27 mouse cellular contexts compared by ENCODE assay signal in the genomic region with DNA sequence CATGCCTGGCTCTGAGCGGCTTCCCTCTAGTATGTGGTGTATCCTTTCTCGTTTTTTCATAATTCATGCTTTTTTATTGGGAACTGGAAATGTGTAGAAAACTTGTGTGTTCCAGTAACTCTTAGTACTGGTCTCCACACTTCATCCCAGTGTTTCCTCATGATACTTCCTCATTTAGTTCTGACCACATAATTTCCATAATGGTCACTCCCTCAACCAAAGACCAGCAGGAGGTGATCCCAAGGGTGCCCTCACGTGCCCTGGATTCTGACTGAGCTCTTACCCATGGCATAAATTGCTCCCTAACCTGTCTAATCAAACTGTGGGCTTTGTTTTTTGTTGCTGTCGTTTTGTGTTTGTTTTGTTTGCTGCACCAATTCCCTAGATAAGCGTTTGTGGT.
"Had no signal": no experiment of that assay in that cellular context is flagged by ENCODE, and none has a peak within 500 bp of the region (broad histone marks: within the 10 kb centered on the region; RNA-seq: fewer than 3 reads in every experiment).

No protein-coding gene starts in this region.

- ATAC-seq: hindbrain, postnatal 0 days; intestine, embryonic 16.5 days had no signal

- DNase-seq: gastrocnemius, adult 2 months; gastrocnemius, postnatal 10 days; gastrocnemius, postnatal 25 days; heart, adult 11 months; heart, adult 2 months; heart, postnatal 14 days; heart, postnatal 36 days; kidney, adult 11 months; kidney, adult 2 months; kidney, adult 9 months; kidney, postnatal 14 days; kidney, postnatal 36 days; layer of hippocampus, adult 9-11 months; liver; liver, embryonic 13.5 days had no signal

- H3K4me1 ChIP-seq: heart, embryonic 15.5 days; hindbrain, embryonic 13.5 days; hindbrain, embryonic 15.5 days; kidney, embryonic 15.5 days; limb, embryonic 10.5 days; limb, embryonic 12.5 days; liver, embryonic 13.5 days had no signal

- H3K9ac ChIP-seq: heart, embryonic 13.5 days; heart, embryonic 15.5 days; hindbrain, embryonic 13.5 days; hindbrain, embryonic 15.5 days; kidney, embryonic 15.5 days; limb, embryonic 12.5 days; liver, embryonic 13.5 days had no signal

- H3K27me3 ChIP-seq: heart, embryonic 15.5 days had no signal

- H3K4me2 ChIP-seq: heart, embryonic 15.5 days; hindbrain, embryonic 13.5 days; hindbrain, embryonic 15.5 days; kidney, embryonic 15.5 days; limb, embryonic 12.5 days; liver, embryonic 11.5 days; liver, embryonic 13.5 days had no signal

- H3K4me3 ChIP-seq: gastrocnemius, adult 2 months; heart, adult 2 months; heart, embryonic 13.5 days; heart, embryonic 15.5 days; hindbrain, embryonic 13.5 days; hindbrain, embryonic 15.5 days; kidney, embryonic 15.5 days; left cerebral cortex, adult 2 months; limb, embryonic 10.5 days; limb, embryonic 12.5 days; liver, embryonic 13.5 days had no signal

- H3K36me3 ChIP-seq: heart, embryonic 13.5 days; heart, embryonic 15.5 days; hindbrain, embryonic 13.5 days; hindbrain, embryonic 15.5 days; kidney, embryonic 15.5 days; limb, embryonic 10.5 days; limb, embryonic 12.5 days; liver, embryonic 13.5 days had no signal

- H3K9me3 ChIP-seq: heart, embryonic 13.5 days; heart, embryonic 15.5 days; hindbrain, embryonic 13.5 days; hindbrain, embryonic 15.5 days; kidney, embryonic 15.5 days; limb, embryonic 10.5 days; limb, embryonic 12.5 days; liver, embryonic 13.5 days had no signal

- H3K27ac ChIP-seq: gastrocnemius, adult 2 months; heart, adult 2 months; heart, embryonic 13.5 days; heart, embryonic 15.5 days; hindbrain, embryonic 13.5 days; hindbrain, embryonic 15.5 days; hindbrain, postnatal 0 days; kidney, embryonic 15.5 days; kidney, postnatal 0 days; left cerebral cortex, adult 2 months; limb, embryonic 10.5 days; limb, embryonic 12.5 days; liver, embryonic 13.5 days had no signal
